Mouse (Mus musculus) thymus, postnatal 36 days (tissue): ENCODE data around the gene Max.

Experiments used
- DNase-seq, 2 experiments: peaks; one replicate each; pipeline ENCODE4 v3.0.0; 2022; ENCODE audit warnings: mixed read lengths in 2 of 2

Gene Max

DNA sequence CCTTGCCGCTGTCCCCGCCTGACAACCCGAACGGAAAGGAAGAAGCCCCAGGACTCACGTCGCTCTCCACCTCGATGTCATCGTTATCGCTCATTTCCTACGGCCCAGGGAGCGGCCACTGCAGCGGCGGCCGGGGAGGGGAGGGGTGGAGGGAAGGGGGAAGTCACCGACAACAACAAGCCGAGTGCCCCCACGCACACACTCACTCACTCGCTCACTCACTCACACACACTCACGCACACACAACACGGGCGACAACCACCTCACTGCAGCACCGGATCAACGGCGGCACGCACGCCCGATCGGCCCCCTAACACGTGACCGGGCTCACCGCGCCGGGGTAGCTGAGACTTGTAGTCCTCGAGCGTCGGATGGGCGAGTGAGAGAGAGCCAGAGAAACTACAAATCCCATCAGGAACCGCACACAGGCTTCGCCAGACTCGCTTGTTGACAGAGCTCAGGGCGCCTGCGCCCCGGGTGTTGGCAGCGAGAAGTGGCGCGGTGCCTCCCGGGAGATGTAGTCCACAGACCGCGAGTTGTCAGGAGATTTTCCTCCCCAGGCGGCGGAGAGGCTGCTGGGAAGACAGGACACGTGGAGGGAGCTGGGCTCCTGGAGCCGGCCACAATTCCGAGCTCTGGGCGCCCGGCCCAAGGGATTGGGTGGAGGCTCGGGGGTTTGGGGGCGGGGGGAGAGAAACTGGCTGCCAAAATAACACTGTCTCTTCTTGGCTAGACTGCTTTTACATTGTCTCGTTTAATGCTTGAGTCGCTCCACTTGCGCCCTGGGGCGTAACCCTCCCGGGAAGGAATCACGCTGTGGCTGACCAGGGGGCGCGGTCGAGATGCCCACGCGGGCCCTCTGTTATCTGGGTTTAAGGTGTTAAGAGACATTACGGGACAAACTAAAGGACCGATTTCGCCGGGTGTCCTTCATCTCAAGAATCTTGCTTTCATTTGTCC, at the start of gene Max:
TSS of gene Max (minus strand) at position 270 of the 960 bp plus-strand sequence.
- DNase-seq, result peak; percentile 93 to 97

DNA sequence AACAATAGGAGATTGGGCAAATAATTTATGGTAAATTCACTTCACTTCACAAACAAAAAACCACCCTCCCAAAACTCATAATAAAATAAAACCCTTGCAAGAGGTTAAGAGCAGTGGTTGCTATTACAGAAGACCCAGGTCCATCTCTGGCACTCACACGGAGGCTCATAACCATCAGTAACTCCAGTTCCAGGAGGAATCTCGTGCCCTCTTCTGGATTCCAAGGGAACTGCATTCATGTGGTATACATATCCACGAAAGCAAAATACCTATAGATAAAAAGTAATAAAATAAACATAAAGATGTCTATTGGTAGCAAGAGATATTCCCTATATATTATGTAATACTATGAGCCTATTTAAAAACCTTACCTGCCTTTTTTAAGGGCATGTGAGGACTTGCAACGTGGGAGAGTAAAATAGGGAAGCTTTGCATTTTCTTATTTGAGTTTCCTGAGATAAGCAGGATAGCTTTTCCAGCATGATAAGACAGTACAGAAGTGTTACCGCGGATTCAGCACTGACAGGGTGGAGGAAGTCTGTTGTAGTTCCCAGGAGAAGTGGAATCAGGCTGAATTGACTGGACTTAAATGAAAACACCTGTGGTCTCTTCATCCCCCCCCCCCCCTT, 49.2 kb upstream of the Max start:
- no peak for DNase-seq

DNA sequence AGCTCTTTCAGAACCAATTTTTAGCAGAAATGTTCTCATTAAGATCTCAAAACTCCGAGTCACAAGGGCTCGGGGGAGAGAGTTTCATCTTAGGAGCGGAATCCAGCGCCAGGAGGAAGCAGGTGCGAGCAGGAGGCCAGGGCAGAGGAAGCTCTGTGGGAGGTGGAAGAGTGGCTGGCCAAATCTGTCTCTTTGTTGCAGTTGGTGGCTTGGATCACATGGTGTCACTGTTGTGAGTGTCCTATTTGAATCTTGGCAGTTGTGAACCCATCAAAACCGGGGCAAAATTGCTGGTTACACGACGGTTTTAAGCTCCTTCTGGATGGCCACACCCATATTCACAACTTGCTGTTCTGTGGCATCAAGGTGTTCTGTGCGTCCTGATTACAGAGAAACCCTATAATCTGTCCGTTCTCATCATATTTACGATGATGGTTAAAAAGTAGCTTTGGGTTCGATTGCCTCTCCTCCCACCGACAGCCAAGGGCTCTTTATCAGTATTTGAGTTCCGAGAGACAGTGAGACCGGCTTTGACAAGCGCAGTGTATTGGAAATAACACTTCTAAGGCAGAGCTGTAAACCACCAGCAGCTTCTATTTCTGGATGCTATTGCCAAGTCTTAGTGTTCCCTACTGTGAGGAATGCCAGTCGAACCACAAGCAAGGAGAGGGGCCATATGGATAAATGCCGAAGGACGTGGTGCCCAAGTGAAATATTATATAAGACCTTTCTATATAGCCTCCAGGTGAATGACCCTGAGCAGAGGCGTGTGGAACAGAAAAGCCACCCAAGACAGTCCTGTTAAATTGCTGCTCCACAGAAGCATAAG, 47.4 kb upstream of the Max start:
- DNase-seq, result peak; percentile 46 to 57

DNA sequence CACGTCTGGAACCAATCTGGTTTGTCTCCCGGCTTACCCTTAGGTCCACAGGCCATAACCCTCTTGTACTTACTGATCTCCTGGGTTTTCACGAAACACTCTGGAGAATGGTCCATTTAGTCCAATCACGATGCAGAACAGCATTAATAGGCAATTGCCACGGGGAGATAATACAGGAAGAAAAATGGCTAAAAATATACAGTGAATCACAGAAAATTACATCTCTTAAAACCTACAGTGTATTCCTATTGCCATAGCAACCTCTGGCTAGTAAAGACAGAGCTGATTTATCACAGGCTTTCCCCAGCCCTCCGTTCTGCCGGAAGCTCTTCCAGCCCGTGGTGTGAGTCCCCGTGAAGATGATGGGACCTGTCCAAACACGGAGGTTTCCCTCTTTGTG, 42.9 kb upstream of the Max start:
- DNase-seq, result no peak

- no peak for DNase-seq
These were observed 40.7 kb upstream of the Max start for GRCm38 (mm10) chr12:77002551-77003228.

GRCm38 (mm10) chr12:77001312-77001711, 39.3 kb upstream of the Max start:
- DNase-seq, result no peak

- no peak for DNase-seq
These were observed 38.8 kb upstream of the Max start for GRCm38 (mm10) chr12:77000705-77001284.

- peak; percentile 48 to 50 for DNase-seq
These were observed 38.2 kb upstream of the Max start for GRCm38 (mm10) chr12:77000096-77000704.

- DNase-seq, result no peak
These were observed 32.8 kb upstream of the Max start for GRCm38 (mm10) chr12:76994766-76995165.

DNA sequence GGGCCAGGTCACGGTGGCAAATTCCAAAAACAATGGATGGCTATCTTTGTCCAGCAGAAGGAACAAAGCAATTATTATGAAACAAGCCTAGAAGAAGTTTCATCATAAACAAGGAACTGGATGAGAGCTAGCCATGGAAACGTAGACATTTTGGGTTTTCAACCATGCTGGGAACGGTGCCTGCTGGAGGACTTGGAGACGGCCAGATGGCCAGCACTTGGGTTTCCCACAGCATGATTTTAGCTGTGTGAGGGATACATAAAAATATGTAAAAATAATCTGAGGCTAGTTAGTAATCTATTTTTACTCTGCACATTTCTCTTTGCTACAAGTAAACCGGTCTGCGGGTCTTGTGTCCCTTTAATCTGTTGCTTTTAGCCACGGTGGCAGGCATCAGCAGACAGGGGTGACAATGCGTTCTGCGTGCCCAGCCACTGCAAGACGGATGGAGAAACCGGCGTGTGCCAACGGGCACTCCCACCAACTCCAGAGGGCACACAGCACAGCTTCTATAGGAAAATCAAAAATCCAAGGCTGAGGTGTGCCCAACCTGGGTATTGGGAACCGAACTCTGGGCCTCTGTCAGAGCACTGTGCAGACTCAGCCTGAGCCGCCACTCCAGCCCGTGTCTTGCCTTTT, 31.0 kb upstream of the Max start:
- DNase-seq, result no peak

DNA sequence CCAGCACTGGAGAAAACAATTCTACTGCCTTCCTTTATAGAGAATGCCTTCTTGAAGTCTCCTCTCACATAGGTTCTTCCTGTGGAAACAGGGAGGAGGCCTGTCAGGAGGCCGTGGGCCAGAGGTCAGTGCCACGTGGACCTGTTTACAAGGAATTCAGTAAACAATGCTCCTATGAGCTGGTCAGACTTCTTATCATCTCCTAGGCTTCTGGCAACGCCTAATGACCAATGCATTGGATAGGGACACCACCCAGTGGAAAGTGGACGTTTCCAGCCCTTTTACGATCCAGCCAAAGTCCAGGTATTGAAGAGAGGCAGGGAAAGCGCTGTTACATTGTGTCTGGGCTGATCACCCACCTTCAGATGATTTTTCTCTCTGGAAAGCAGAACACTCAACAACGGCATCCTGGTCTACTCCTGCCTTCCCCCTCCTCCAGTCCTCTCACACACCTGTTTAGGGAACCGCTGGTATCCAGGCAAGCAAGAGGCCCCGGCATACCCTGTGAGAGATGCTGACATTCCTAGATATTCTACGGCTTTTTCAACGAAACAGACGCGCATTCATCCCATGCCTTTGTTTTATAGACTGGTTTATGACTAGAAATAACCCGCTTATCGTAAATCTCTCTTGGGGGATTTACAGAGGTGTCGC, 20.9 kb upstream of the Max start:
- DNase-seq, result no peak

DNA sequence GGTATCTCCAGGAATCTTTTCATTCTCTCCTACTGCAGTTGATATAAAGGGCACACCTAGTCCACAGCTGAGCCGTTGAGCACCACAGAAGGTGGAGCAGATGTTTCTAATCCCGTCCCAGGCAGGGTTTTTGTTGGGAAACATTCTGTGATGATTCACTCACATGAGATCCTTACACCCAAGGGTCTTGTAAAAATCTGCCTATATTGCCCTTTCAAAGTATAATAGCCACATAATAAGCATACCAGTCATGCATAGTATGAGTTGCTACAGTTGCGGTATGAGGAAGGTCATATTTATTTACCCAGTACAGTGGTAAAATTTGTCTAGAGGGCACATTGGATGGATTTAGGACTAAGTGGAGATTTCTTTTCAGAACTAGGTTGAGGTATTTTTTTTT, 17.5 kb upstream of the Max start:
- DNase-seq, result no peak

GRCm38 (mm10) chr12:76972669-76973068, 10.7 kb upstream of the Max start:
- no peak for DNase-seq

- no peak for DNase-seq
These were observed 10.2 kb upstream of the Max start for GRCm38 (mm10) chr12:76972241-76972640.

DNA sequence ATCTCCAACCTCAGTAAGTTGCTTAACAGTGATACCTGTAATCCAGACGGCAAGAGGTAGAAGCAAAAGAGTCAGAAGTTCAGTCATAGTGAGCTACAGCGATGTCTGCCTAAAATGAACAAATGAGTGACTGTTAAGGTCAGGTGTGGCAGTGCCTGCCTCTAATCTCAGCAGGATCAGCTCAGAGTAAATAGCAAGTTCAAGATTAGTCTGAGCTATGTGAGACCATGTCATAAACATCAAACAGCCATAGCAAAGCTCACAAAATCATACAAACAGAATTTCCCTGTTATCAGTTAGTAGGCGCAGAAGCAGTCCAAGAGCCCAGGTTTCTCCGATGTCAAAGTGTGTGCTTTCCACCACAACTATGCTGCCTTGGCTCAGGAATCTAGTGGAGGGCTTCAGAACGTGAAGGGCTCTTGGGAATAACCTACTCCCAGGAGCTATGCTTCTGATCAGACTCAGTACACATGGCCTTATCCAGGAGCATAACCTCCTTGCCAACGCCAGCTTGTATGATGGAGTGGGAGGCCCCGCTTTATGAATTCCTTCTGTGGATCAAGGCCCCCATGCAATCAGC, 9.7 kb upstream of the Max start:
- no peak for DNase-seq

DNA sequence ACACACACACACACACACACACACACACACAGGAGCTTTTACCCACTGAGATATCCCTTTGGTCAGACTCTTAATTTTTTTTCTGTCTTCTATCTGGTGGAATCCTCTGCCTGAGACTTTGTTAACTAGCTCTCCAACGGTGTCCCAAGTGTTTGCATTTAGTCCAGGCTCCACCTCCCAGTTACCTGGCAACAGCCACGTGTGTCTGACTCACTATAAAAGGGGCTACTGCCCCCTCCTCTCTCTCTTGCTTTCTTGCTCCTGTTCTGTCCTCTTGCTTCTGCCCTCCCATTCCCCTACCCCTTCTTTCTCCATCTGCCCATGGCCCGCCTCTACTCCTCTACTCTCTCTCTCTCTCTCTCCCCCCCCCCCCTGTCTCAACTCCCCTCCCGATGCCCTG, 3.9 kb upstream of the Max start:
- no peak for DNase-seq

DNA sequence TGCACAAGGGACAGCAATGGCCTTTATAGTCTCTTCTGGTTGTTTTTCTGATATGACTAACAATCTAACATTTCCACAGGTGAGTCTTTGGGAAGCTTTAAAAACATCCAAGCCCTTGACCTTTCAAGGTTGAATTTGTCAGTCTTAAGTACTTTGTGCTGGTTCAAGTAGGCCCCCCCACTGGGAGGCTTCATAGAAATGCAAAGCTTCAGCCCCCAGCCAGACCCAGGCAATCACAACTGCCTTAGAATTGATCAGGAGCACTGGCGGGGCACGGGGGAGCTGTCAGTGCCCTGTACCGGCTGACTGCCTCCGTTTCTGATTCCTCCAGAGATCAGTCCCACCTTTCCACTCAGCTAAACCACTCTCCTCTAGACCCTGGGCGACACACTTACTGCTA, 3.1 kb upstream of the Max start:
- DNase-seq, result no peak

GRCm38 (mm10) chr12:76961052-76961931, 709 bp downstream of the Max start:
- no peak for DNase-seq

- peak in 1 of 2 experiments; percentile 43 for DNase-seq
These were observed 4.3 kb downstream of the Max start for GRCm38 (mm10) chr12:76957688-76958087.
